Mouse (Mus musculus) kidney, postnatal 36 days (tissue): ENCODE measurements around the gene Map3k7.

Experiments used
- DNase-seq, 2 experiments: peaks; one replicate each; pipeline ENCODE4 v3.0.0; 2021 to 2022; ENCODE audit warnings: mixed read lengths in 2 of 2

The Map3k7 gene

GRCm38 (mm10) chr4:31963354-31964193 lies at the start of gene Map3k7:
Gene Map3k7 (plus strand): TSS chr4:31964097.
- peak; percentile 94 to 98 for DNase-seq

GRCm38 (mm10) chr4:31915114-31915513 lies 48.8 kb upstream of the Map3k7 start:
- no peak for DNase-seq

- no peak for DNase-seq
Measured at GRCm38 (mm10) chr4:31918717-31919116, 45.2 kb upstream of the Map3k7 start.

GRCm38 (mm10) chr4:31922215-31922614 lies 41.7 kb upstream of the Map3k7 start:
- DNase-seq, result no peak

GRCm38 (mm10) chr4:31923437-31923836 lies 40.5 kb upstream of the Map3k7 start:
- DNase-seq, result no peak

GRCm38 (mm10) chr4:31924301-31925185 lies 39.4 kb upstream of the Map3k7 start:
- no peak for DNase-seq

GRCm38 (mm10) chr4:31933171-31933570 lies 30.7 kb upstream of the Map3k7 start:
- DNase-seq, result no peak

GRCm38 (mm10) chr4:31935831-31936306 lies 28.0 kb upstream of the Map3k7 start:
- DNase-seq, result no peak

- no peak for DNase-seq
Measured at GRCm38 (mm10) chr4:31936358-31936757, 27.5 kb upstream of the Map3k7 start.

GRCm38 (mm10) chr4:31936911-31937375 lies 27.0 kb upstream of the Map3k7 start:
- DNase-seq, result no peak

- peak in 1 of 2 experiments; percentile 22 for DNase-seq
Measured at GRCm38 (mm10) chr4:31937376-31938281, 26.3 kb upstream of the Map3k7 start.

GRCm38 (mm10) chr4:31938416-31939106 lies 25.3 kb upstream of the Map3k7 start:
- peak; percentile 18 to 36 for DNase-seq

GRCm38 (mm10) chr4:31941616-31942015 lies 22.3 kb upstream of the Map3k7 start:
- DNase-seq, result no peak

GRCm38 (mm10) chr4:31943045-31943444 lies 20.9 kb upstream of the Map3k7 start:
- no peak for DNase-seq

GRCm38 (mm10) chr4:31964194-31964875 lies 438 bp downstream of the Map3k7 start:
- no peak for DNase-seq

- DNase-seq, result no peak
Measured at GRCm38 (mm10) chr4:31965208-31965607, 1.3 kb downstream of the Map3k7 start.

GRCm38 (mm10) chr4:31971437-31971836 lies 7.5 kb downstream of the Map3k7 start:
- no peak for DNase-seq

- peak in 1 of 2 experiments; percentile 38 for DNase-seq
Measured at GRCm38 (mm10) chr4:31972181-31972580, 8.3 kb downstream of the Map3k7 start.

GRCm38 (mm10) chr4:31975260-31975950 lies 11.5 kb downstream of the Map3k7 start:
- peak in 1 of 2 experiments; percentile 8 for DNase-seq

- DNase-seq, result no peak
Measured at GRCm38 (mm10) chr4:31981863-31982262, 18.0 kb downstream of the Map3k7 start.
